Mouse (Mus musculus) testis, postnatal 14 days (tissue): ENCODE data around the gene Krt78.
A peak's percentile ranks its signal among the peaks of the same experiment; 100 is the strongest.

Experiments
- DNase-seq: peaks from one replicate; pipeline ENCODE4 v3.0.0; 2021; ENCODE audit warnings: low spot score

The Krt78 gene

GRCm38 (mm10) chr15:101970536-101970935, 16.4 kb upstream of the Krt78 start:
- DNase-seq = no peak

- DNase-seq = no peak
Measured at GRCm38 (mm10) chr15:101966808-101967207, 12.7 kb upstream of the Krt78 start.

- no peak for DNase-seq
Measured at GRCm38 (mm10) chr15:101958891-101959290, 4.8 kb upstream of the Krt78 start.

DNA sequence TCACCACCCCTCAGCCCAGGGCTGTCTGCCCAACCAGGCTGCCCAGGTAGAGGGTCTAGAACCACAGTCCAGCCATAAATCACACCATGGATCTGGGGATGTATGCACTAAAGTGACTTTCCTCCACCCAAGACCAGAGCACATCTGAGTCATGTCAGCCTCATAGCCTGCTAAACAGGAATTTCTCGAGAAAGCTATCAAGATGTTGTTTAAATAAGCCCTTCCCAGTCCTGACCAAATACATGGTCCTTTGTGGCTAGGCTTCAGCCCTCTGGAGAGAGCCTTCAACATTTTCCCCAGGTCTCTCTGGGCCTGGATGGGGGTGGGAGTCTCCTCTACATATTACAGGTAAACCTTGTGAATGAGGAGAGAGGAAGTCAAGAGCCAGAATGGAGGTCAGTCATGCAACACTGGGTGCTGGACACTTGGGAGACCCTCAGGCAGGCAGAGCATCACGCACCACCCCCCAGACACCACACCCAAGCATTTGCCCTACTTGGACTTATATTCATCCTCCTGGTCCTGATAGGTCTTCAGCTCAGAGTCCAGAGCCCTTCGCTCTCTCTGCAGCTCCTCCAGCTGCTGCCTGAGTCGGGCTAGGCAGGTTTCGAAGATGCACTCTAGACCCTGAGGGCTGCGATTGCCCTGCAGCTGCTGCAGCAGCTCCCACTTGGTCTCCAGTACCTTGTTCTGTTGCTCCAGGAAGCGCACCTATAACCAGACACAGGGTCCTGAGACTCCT, 1.2 kb downstream of the Krt78 start:
- no peak for DNase-seq

DNA sequence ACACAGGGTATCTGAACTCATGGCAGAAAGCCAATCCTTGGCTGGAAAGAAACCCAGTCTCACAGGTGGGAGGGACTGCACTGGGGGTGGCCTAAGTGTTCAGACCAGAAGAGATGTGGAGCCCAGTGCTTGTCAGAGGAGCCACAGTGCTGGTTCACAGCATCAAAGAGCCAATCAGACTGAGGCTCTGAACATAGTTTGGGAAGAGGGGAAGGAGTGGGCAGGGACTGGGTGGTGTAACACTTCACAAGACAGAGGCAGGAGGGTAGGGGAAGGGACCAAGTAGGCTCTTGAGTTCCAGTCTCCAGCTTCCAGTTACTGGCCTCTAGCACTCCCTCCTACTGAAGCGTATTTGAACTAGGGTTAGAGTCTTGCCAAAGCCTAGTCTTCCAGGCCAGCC, 8.7 kb downstream of the Krt78 start:
- no peak for DNase-seq

- peak; percentile 41 for DNase-seq
Measured at GRCm38 (mm10) chr15:101941948-101942347, 12.1 kb downstream of the Krt78 start.

- DNase-seq = no peak
Measured at GRCm38 (mm10) chr15:101940274-101940829, 13.7 kb downstream of the Krt78 start, which contains the start of gene Krt79. Gene Krt79 (minus strand): TSS chr15:101940324.

- DNase-seq = no peak
Measured at GRCm38 (mm10) chr15:101938600-101939308, 15.3 kb downstream of the Krt78 start.

DNA sequence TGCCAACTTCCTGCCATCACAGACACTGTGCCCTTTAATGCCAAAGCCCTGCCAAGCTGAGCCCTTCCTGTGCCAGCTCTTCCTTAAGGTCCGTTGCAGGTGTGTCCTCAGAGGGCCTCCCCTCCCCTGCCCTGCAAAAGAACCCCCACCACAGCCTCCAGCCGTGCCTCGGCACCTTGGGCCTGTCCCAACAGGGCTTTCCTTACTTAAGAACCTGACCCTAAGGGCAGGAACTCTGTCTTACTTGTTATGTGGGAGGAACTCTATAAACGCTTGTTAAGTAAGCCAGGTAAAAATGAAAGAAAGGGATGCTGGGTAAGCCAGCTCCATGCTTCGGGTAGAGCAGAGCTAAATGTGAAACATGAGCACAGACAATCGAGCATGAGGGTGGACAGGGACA, 21.1 kb downstream of the Krt78 start:
- DNase-seq = no peak

DNA sequence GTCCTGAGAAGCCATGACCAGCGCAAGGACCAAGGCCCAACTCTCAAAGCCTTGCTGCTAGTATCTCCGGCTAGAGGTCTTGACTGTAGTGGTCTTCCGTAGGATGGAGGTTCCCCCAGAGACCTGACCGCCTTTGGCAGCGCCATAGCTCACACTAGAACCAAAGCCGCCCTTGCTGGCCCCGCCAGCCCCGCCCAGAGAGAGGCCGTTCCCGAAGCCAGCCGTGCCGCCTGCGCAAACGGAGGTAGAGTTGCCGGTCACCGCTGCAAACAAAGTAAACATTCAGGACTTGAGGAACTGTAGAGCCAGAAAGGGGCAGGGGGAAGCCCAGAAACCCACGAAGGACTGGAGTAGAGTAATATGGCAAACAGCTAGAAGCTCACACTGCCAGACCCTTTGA, 24.4 kb downstream of the Krt78 start:
- DNase-seq = no peak

DNA sequence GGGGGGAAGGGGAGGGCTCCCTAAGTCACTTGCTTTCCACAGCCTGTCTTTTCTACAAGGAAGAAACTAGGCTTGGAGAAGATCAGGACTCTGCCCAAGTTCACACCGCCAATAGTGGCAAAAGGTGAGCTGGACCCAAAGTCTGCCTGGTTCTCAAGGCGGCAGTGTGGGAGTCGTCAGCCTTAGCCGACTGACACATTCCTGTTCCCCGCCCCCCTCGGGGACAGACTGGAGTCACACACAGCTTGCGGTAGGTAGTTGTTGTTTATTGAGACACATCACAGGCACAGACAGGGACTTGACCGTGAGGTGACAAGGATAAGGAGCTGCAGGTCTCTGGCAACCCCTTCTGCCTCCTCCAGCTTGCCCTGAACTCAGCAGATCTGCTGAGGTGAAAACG, 25.0 kb downstream of the Krt78 start:
- DNase-seq = no peak

- peak; percentile 59 for DNase-seq
Measured at GRCm38 (mm10) chr15:101927340-101928080, 26.6 kb downstream of the Krt78 start.

GRCm38 (mm10) chr15:101925041-101925440, 29.0 kb downstream of the Krt78 start:
- no peak for DNase-seq

DNA sequence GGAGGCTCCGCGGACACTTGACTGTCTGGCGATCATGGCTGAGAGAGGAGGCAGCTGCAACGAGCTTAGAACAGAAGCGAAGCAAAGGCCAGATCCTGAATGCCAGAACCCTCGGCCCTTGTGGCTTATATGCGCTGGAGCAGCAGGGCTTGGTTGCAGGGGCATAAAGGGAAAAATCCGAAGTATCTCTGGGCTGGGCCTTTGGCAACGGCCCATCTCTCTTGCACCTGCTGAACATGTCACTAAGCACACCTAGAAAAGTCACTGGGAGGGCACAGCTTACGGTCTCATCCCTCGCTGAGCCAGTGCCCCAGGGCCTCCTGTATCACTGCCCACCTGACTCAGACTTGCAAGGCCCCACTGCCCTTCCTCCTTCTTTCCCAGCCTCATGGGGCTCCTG, 29.5 kb downstream of the Krt78 start, which contains the start of gene Krt4:
Gene Krt4, minus strand, starts transcription at position 101 of the 400 bp plus-strand sequence.
- DNase-seq = no peak

DNA sequence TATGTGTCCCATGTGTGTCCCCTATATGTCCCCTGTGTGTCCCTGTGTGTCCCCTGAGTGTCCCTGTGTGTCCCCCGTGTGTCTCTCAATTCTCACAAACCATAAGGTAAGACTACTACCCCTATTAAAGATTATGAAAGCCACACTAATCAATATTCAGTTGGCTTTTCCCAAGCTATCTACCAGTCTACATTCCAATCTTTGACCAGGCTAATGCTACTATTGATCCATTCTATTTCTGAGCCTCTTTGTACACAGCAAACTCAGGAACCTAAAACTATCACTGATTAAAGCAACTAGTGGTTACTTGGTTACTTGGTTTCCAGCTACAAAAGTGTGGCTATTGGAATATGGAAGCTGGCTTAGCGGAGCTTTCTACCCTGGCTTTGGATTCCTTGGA, 31.8 kb downstream of the Krt78 start:
- no peak for DNase-seq

- no peak for DNase-seq
Measured at GRCm38 (mm10) chr15:101916072-101916471, 38.0 kb downstream of the Krt78 start.

DNA sequence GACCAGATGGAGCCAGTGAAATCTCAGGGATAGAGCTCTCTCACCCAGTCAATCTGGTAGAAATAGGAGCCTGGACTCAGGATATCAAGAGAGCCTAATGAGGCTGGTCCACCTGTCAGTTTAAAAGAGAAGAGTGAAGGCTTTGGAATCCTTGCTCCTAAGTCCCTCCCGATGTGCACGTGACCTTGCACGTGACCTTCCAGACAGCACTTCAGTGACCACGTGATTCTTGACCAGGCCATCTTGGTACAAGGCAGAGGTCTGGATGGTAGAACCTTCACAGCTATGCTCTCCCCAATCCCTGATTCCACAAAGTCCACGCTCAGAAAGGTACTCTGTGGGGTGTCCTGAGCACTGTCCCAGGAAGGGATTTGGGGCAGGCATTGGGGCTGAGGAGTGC, 49.2 kb downstream of the Krt78 start:
- no peak for DNase-seq

DNA sequence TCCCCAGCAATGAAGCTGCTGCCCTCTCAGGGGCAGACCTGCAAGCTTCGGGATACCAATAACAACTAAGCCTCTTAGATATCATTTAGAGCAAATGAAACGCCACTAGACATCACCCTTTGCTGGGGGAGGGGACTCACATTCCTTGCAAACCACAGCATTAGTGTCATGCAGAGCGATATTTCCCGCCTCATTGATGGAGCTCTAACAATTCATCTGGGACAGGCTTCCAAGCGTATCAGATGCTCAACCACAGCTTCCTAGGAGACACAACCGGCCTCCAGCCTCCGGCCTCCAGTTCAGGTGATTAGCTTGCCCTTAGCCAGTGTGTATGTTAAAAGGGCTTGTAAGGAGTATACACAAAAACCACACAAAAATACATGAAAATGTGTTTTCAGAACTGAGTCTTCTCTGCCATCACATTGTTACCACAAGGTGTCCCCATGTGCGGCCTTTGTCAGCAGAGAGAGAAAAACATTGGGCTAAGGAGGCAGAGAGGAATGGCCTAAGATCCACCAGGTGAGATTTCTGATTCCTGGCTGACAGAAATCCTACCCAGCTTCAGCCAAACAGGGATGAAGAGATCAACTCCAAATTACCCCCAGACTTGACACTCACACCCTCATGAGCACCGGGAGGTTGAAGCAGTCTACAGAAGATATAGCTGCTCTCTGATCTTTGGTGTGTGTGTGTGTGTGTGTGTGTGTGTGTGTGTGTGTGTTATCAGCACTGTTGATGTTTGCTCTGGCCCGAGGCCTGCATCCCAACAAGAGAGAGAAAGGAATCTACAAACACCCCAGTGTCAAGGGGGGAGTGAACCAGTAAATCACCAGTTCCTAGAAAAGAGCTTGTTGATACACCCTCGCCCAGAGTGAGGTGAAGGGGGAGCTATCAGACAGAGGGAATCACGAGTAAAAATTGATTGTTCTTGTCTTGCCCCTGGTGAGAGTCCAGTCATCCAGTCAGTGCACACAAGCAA, 51.6 kb downstream of the Krt78 start:
- no peak for DNase-seq
